Mouse (Mus musculus): ENCODE measurements around the gene Wbp1l. TPM values are rescaled to one million over a fixed set of nuclear protein-coding genes. Genes with fewer than 3 reads are reported as not detected.

The Wbp1l gene
- total RNA-seq, 2 experiments from 2014 or later, result 65.4 to 101 TPM

DNA sequence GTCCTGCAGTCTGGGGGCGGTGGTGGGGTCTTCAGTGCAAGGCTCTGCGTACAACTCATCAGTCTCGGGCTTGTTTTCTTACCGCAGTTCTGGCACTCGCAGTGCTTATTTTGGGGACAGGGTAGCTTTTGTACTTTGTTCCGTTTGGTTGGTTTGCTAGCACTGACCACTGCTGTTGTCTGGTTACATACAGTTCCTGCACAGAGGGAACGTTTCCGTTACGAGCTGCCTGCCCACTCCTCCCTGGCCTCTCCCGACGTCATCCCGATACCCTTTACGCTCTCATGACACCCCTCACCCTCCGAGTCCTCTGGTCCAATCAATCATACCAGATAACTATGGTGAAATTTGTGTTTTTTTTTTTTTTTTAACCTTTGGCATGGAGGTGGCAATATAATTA is 2.6 kb downstream of the Wbp1l start:
- no peak for TF ChIP-seq CTCF (IDR thresholded peaks at IDR 0.05)
- H3K27ac ChIP-seq, result no peak overlapping the region
- intact Hi-C loops (cut with DNase I), result loop anchor here (10.0 kb wide), 1 partner anchor 53 kb away; no protein-coding TSS in a partner anchor
- DNase-seq, result no peak
- peak overlapping the region; percentile 17; the same call in 1 of the 2 replicates for H3K4me3 ChIP-seq

DNA sequence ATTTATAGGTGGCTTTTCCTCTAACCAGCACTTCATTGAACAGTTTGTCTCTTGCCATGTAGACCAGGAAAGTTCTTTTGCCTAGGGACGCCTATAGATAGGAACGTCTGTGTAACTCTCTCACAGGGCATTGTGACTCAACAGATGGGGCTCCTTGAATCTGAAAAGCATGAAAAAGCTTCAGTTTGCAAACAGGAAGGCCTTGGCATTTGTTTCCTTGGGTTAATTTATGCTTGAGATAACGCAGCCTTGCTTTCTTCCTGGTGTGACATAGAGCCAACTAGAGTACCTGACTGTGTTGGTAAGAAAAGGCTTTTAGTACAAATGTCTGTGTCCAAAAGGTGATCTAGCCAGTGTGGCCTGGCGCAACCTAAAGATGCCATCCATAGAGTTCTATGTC is 3.5 kb downstream of the Wbp1l start:
- intact Hi-C loops (cut with DNase I), result loop anchor here (10.0 kb wide), 1 partner anchor 52 kb away; no protein-coding TSS in a partner anchor

DNA sequence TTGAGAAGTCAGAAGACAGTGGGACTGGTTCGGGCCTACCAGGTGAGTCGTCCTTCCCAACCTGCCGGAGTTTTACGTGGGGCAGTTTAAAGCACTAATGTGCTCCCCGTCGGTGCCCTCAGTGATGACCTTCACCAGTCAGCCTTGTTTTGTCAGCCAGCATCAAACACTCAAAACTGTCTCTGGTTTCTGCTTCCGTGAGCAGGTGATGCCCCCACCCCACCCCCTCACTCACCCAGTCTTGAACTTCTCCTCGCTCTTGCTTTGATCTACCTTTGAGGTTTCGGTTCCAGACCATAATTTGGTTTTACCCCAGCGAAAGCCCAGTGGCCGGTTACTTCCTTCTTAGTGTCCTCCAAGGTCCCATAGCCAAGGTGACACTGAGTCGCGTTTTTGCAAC is 7.8 kb downstream of the Wbp1l start:
- Histone ChIP-seq H3K27ac (no peak overlapping the region), H3K4me3 (no peak overlapping the region)
- no peak for DNase-seq
- intact Hi-C loops (cut with DNase I), result loop anchor here (10.0 kb wide), 1 partner anchor 48 kb away; no protein-coding TSS in a partner anchor
- TF ChIP-seq CTCF (IDR thresholded peaks at IDR 0.05), result no peak

More for the DNA sequence above, 3.5 kb downstream of the Wbp1l start:
- Histone ChIP-seq H3K27ac (no peak overlapping the region), H3K4me3 (no peak overlapping the region)
- TF ChIP-seq CTCF (IDR thresholded peaks at IDR 0.05), result no peak
- DNase-seq, result no peak

DNA sequence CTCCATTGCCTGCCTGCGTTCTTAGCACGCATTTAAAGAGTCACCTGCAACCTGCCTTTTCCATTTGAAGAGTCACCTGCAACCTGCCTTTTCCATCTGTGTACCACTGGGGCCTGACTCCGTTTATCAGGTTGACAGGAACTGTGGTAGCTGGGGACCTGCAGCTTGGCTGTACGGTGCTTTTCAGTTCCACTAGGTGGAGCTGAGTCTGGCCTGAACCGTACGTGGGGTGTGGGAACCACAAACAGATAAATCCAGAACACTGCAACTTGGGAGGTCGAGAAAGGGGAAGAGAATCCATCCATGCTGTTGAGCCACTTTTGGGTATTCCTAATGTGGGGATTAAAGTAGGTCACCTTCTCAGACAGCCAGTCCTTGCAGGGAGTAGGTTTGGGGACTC is 8.5 kb downstream of the Wbp1l start:
- Histone ChIP-seq H3K4me3 (peak overlapping the region; percentile 26; the same call in 1 of the 2 replicates), H3K27ac (peak overlapping the region; percentile 76)
- peak; percentile 65 for DNase-seq
- intact Hi-C loops (cut with DNase I), result loop anchor here (10.0 kb wide), 1 partner anchor 47 kb away; no protein-coding TSS in a partner anchor
- peak; percentile 74 for TF ChIP-seq CTCF (IDR thresholded peaks at IDR 0.05)

DNA sequence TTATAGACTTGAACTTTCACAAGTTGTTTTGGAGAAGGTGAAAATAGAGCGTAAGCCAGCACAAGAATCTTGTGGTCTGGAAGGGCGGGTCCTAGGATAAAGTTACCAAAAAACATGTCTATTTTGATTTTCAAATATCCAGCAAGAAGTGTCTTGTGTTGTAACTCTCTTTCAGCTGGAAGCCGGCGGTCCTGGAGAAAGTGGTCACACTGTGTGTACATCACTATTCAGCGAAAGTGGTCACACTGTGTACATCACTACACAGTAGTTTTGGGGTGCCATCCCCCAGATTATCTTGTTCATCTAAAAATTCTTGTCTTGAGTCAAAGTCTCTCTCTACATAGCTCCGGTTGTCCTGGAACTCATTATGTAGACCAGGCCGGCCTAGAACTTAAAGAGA is 9.3 kb downstream of the Wbp1l start:
- TF ChIP-seq CTCF (IDR thresholded peaks at IDR 0.05), result no peak
- intact Hi-C loops (cut with DNase I), result loop anchor here (10.0 kb wide), 1 partner anchor 47 kb away; no protein-coding TSS in a partner anchor
- no peak for DNase-seq
- Histone ChIP-seq H3K27ac (peak overlapping the region; percentile 76), H3K4me3 (no peak overlapping the region)

DNA sequence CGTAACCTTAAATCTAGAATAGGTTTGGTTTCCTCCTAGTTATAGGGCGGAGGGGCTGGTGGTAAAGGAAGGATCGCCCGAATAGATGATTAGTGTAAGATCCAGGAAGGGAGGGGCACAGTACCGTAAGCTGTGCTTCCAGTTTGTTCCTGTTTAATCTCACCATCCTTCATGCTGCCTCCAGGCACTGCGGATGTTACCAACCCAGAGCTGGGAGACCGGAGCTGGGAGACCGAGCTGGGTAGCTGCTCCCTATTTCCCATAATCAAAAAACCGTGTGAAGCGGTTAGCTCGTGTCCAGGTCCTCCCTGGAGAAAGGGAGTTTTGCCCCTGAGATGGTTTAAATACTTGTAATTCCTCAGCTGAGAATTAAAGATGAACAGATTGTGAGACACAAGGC is 17.5 kb downstream of the Wbp1l start:
- no peak overlapping the region for H3K4me3 ChIP-seq
- H3K27ac ChIP-seq, result no peak overlapping the region
- no peak for DNase-seq
- no peak for TF ChIP-seq CTCF (IDR thresholded peaks at IDR 0.05)
- intact Hi-C loops (cut with DNase I), result no loop called here

DNA sequence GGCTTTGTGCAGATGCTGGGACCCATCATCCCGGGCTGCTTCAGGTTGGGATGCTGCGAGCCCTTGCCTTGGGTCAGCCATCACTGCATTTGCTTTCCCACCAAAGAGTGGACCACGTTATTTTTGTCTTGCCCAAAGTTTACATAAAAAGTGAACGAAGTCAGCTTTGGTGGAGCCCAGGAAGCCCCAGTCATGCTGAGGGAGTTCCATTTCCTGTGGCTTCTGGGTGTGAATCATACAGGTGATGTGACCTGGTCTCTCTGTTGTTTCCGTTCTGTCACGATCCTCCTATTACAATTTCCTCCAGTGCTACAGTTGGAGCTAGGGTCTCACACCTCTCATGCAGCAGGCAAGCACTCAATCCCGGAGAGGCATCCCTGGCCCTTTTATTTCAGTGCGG is 18.5 kb downstream of the Wbp1l start:
- H3K4me3 ChIP-seq, result no peak overlapping the region
- DNase-seq, result no peak
- intact Hi-C loops (cut with DNase I), result no loop called here
- no peak for TF ChIP-seq CTCF (IDR thresholded peaks at IDR 0.05)
- no peak overlapping the region for H3K27ac ChIP-seq

DNA sequence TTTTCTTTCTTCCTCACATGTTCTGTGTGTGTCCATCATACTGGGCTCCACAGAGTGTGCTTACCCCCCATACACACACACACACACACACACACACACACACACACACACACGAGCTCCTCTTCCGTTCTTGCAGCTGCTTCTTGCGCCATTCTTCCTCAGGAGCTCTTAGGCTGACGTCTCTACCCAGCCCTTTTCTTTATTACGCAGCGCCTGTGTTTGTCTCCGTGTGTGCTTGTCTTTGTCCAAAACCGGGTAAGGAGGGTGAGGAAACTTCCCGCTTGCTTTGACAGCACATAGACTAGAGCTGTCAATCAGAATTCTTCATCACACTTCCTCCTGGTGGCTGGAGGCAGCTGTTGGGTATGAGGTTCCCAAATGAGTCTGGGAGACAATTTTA is 19.4 kb downstream of the Wbp1l start:
- no peak overlapping the region for H3K4me3 ChIP-seq
- H3K27ac ChIP-seq, result peak overlapping the region; percentile 95
- no peak for DNase-seq
- TF ChIP-seq CTCF (IDR thresholded peaks at IDR 0.05), result no peak
- intact Hi-C loops (cut with DNase I), result no loop called here

DNA sequence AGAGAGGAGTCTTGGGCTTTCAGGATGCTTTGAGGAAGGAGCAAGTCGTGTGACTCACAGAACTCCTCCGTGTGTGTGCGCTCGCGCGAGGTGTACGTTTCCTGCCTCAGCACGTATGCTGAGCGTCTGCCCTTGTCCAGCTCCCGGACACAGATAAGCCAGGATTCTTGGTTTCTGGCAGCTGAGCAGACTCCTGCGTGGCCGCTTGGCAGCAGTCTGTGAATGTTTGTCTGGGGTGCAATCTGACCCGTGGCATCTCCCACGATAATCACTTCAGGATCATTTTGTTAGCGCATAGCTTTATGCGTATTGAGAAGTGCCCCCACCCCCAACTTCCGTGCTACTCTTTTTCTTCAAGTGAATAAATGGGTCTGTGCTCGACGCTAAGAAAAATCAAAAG is 20.1 kb downstream of the Wbp1l start:
- no peak for TF ChIP-seq CTCF (IDR thresholded peaks at IDR 0.05)
- Histone ChIP-seq H3K27ac (peak overlapping the region; percentile 95), H3K4me3 (peak overlapping the region; percentile 23)
- DNase-seq, result peak; percentile 59
- intact Hi-C loops (cut with DNase I), result no loop called here

DNA sequence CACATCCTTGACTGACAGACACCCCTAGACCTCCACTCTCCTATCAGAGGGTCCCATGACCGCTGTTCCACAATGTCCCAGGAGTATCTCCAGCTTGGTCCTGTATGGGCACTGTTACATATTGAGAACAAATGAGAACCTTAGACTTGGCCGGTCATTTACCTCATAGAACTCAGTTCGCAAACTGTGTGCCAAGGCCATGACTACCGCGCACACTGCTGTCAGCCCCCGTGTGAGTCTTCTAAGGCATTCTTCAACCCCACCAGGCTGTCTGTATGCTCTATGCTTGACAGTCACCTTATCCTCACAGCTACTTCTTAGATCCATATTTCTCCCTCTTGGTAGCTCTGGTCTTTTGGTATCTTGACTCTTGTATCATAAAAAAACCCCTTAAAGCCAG is 20.6 kb downstream of the Wbp1l start:
- TF ChIP-seq CTCF (IDR thresholded peaks at IDR 0.05), result no peak
- H3K4me3 ChIP-seq, result peak overlapping the region; percentile 24
- no peak for DNase-seq
- H3K27ac ChIP-seq, result peak overlapping the region; percentile 95
- intact Hi-C loops (cut with DNase I), result no loop called here

DNA sequence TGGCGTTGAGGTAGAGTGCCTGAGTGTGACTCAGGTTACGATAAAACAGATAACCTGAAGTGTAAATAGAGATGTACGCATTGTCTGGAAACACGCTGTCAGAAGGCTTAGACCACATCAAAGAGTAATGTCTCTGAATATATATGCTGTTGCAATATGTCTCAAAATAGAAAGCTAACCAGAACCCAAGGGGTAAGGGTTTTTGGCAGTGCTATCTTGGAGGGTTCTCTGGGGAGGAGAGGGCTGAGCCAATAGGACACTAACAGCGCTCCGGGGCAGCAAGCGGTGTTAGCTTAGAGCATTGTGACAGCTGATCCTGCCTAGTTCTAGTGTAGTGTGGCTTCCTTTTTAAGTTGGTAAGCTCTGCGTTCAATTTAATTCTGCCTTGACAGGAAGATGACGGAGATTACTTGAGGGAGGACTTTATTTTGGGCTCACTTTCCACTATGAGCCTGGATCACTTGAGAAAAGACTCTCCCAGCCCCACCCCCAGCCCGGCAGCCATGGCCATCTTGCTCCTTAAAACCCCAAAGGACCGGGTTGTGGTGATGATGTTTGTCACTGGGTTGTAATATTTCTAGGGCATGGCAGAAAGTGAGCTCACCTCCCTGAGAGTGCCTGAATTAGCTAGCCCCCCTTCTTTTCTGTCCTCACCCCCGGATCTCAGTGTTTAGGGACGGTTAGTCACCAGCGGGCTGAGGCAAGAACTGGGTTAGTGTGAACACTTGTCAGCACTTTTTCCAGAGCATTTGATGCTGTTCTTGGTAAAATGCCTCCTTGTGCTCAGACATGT is 21.3 kb downstream of the Wbp1l start:
- intact Hi-C loops (cut with DNase I), result no loop called here
- peak; percentile 65 for DNase-seq
- Histone ChIP-seq H3K4me3 (peak overlapping the region; percentile 24), H3K27ac (peak overlapping the region; percentile 95)
- TF ChIP-seq CTCF (IDR thresholded peaks at IDR 0.05), result no peak

DNA sequence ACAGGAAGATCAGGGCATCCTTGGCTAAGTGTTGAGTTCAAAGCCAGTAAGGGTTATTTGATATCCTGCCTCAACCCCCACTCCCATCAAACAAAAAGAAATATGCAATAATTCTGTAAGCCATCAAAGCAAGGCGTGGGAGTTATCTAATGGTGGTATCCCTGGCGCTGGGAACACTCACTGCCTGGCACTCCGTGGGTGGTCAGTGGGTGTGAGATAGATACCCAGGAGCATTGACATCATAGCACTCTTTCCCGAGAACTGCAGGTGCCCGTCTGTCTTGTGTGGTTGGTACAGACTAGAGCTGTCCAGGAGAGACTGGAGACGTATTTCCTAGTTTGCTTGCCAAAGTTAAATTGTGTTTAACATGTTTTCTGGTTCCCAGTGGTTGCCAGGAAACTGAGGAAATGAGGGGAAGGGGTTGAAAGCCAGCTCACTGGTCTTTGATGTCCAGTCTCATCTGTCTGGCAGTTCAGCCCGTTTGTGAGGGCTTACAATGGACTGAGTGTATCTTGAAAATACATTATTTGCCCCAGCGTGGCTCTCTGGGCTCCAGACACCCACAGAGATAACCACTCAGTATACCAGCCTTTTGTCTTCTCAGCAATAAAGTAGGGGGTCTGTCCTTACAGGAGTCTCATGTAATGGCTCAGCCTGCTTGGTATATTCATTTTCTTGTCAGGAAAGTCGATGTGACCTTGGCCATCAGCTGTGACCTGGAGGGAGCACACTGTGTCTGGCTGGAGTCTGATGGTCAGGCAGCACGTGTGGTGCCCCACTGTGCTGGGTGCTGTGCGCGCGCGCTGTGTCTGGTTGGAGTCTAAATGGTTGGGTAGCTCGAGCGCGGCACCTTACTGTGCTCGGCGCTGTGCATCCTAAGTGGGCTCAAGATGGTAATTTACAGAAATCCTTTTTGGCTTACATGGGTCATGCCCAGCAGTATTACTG is 22.6 kb downstream of the Wbp1l start:
- TF ChIP-seq CTCF (IDR thresholded peaks at IDR 0.05), result no peak
- intact Hi-C loops (cut with DNase I), result no loop called here
- Histone ChIP-seq H3K4me3 (no peak overlapping the region), H3K27ac (peak overlapping the region; percentile 95)
- no peak for DNase-seq
